Comparison of ENCODE assay signal across 15 mouse cellular contexts in genomic region chr14:29876668-29877067, GRCm38 (mm10).
"Had no signal": no experiment of that assay in that cellular context is flagged by ENCODE, and none has a peak within 500 bp of the region (broad histone marks: within the 10 kb centered on the region; RNA-seq: fewer than 3 reads in every experiment).

No protein-coding gene starts in this region.

- H3K27ac ChIP-seq: limb, embryonic 12.5 days; liver, embryonic 13.5 days; lung, embryonic 15.5 days; macrophage; midbrain, embryonic 15.5 days; neural tube, embryonic 13.5 days; stomach, embryonic 15.5 days had no signal

- H3K36me3 ChIP-seq: limb, embryonic 12.5 days; liver, embryonic 13.5 days; lung, embryonic 15.5 days; midbrain, embryonic 15.5 days; neural tube, embryonic 13.5 days; stomach, embryonic 15.5 days had no signal

- DNase-seq: liver; liver, embryonic 13.5 days; liver, postnatal 0 days; lung, postnatal 14 days; retina, postnatal 1 day; right cerebral cortex, postnatal 4 days; thymus, adult 2 months; thymus, postnatal 25 days had no signal

- H3K27me3 ChIP-seq: limb, embryonic 12.5 days; liver, embryonic 13.5 days; lung, embryonic 15.5 days; megakaryocyte, embryonic 14.5 days; midbrain, embryonic 15.5 days; neural tube, embryonic 13.5 days; stomach, embryonic 15.5 days had no signal

- ATAC-seq: liver, postnatal 0 days; midbrain, embryonic 15.5 days had no signal

- H3K4me3 ChIP-seq: limb, embryonic 12.5 days; liver, embryonic 13.5 days; lung, embryonic 15.5 days; megakaryocyte, embryonic 14.5 days; midbrain, embryonic 15.5 days; neural tube, embryonic 13.5 days; stomach, embryonic 15.5 days had no signal

- H3K4me1 ChIP-seq: liver, embryonic 13.5 days; midbrain, embryonic 15.5 days; neural tube, embryonic 13.5 days; stomach, embryonic 15.5 days had no signal
